Mouse (Mus musculus): ENCODE measurements around the gene Cox19.

Cox19 gene

GRCm38 (mm10) chr5:139327634-139328020 is 23.6 kb downstream of the Cox19 start:
- no peak for DNase-seq (ENCODE audit: low spot score)

GRCm38 (mm10) chr5:139326986-139327633 is 24.1 kb downstream of the Cox19 start:
- no peak for DNase-seq (ENCODE audit: low spot score)

GRCm38 (mm10) chr5:139326111-139326696 is 25.0 kb downstream of the Cox19 start:
- DNase-seq (ENCODE audit: low spot score): no peak

GRCm38 (mm10) chr5:139325395-139325966 is 25.7 kb downstream of the Cox19 start, which contains the start of gene Adap1:
Gene Adap1, minus strand, starts transcription at chr5:139325622.
- no peak for DNase-seq (ENCODE audit: low spot score)

GRCm38 (mm10) chr5:139324691-139325394 is 26.4 kb downstream of the Cox19 start:
- DNase-seq (ENCODE audit: low spot score): no peak

GRCm38 (mm10) chr5:139324045-139324491 is 27.1 kb downstream of the Cox19 start:
- no peak for DNase-seq (ENCODE audit: low spot score)

- DNase-seq (ENCODE audit: low spot score): no peak
Observed at GRCm38 (mm10) chr5:139323260-139323924, 27.8 kb downstream of the Cox19 start.

GRCm38 (mm10) chr5:139321331-139321730 is 29.9 kb downstream of the Cox19 start:
- no peak for DNase-seq (ENCODE audit: low spot score)

GRCm38 (mm10) chr5:139320424-139320823 is 30.8 kb downstream of the Cox19 start:
- no peak for DNase-seq (ENCODE audit: low spot score)

GRCm38 (mm10) chr5:139317751-139318504 is 33.3 kb downstream of the Cox19 start:
- DNase-seq (ENCODE audit: low spot score): no peak

GRCm38 (mm10) chr5:139316982-139317675 is 34.1 kb downstream of the Cox19 start:
- DNase-seq (ENCODE audit: low spot score): no peak

GRCm38 (mm10) chr5:139314941-139315642 is 36.1 kb downstream of the Cox19 start:
- no peak for DNase-seq (ENCODE audit: low spot score)

GRCm38 (mm10) chr5:139313536-139313935 is 37.7 kb downstream of the Cox19 start:
- DNase-seq (ENCODE audit: low spot score): no peak

GRCm38 (mm10) chr5:139311822-139312221 is 39.4 kb downstream of the Cox19 start:
- no peak for DNase-seq (ENCODE audit: low spot score)

- no peak for DNase-seq (ENCODE audit: low spot score)
Observed at GRCm38 (mm10) chr5:139310477-139310876, 40.7 kb downstream of the Cox19 start.

- DNase-seq (ENCODE audit: low spot score): no peak
Observed at GRCm38 (mm10) chr5:139309946-139310345, 41.3 kb downstream of the Cox19 start.

GRCm38 (mm10) chr5:139303646-139304061 is 47.6 kb downstream of the Cox19 start:
- DNase-seq (ENCODE audit: low spot score): no peak

- no peak for DNase-seq (ENCODE audit: low spot score)
Observed at GRCm38 (mm10) chr5:139302101-139302500, 49.1 kb downstream of the Cox19 start.

- no peak for DNase-seq (ENCODE audit: low spot score)
Observed at GRCm38 (mm10) chr5:139297745-139298144, 53.5 kb downstream of the Cox19 start.

GRCm38 (mm10) chr5:139297092-139297491 is 54.1 kb downstream of the Cox19 start:
- no peak for DNase-seq (ENCODE audit: low spot score)
